Mouse (Mus musculus): ENCODE data around the gene Ints3.

DNA sequence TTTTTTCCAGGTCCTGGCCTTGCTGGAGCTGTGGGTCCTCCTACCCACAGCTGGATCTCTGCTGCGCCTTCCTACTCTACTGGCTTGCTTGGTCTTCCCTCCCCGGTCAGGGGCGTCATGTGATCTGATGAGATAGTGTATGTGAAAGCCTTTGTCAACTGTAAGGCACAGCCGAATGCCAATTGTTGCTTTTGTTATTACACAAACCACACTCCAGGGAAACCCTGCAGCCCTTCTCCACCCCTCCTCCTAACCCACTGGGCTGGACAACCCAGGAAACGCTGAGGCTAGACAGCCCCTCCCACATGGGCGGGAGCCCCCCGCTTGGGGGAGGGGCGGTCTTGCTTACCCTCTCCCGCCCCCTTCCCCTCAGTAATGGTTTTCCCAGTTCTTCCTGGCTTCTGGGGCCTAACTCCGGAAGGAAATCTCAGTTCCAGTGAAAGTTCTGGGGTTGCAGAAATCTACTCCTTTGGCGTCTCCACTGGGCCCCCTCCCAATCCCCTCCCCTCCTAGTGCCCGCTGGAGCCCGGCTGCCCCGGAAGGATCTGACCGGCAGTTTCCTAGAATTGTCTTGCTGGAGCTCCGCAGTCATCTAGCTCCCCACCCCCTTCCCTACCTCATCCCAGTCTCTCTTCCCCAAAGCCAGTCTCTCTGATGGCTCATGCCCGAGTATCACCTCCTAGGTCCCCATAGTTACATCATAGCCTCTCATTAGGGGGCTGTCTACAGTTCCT is 13.1 kb upstream of the Ints3 start:
- TF ChIP-seq CTCF (IDR thresholded peaks at IDR 0.05; ENCODE audit: insufficient read depth, low read depth, low read length) (no peak), POLR2A (IDR thresholded peaks at IDR 0.05; ENCODE audit: insufficient read depth, low read depth, low read length) (0 out of 2 replicates have a peak, but pooled peaks have one; percentile 20)
